Mouse (Mus musculus): ENCODE results near the gene Fam124b.

DNA sequence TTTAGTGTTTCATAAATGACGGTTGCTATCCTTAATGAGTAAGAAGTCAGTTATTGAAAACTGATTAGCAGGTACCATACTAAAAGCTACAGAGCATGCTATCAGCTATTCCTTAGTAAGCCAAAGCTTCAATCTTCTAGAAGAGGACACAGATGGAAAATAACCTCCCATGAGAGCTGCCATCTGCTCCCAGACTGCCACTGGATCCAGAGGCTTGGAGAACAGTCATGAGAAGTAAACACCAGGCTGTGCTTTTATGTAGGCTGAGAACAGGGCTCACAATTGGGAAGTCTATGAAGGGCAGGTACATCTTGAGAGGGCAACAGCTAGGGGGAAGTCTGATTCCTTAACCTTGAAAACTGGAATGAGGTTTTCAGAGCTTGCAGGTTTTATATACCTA lies 42.2 kb upstream of the Fam124b start:
- TF ChIP-seq POLR2A (IDR thresholded peaks at IDR 0.05; ENCODE audit: insufficient read length, low read depth): no peak
- no peak for TF ChIP-seq MAX (IDR thresholded peaks at IDR 0.05; ENCODE audit: low read depth)
- no peak for TF ChIP-seq POLR2AphosphoS2 (IDR thresholded peaks at IDR 0.05; ENCODE audit: insufficient read length, low read depth)
- TF ChIP-seq CEBPB (IDR thresholded peaks at IDR 0.05; ENCODE audit: insufficient read depth, poor library complexity, severe bottlenecking): no peak
- TF ChIP-seq E2F4 (IDR thresholded peaks at IDR 0.05; ENCODE audit: insufficient read depth): no peak
- TF ChIP-seq MYOG (IDR thresholded peaks at IDR 0.05; ENCODE audit: control insufficient read depth in 1 of 3, insufficient read depth in 1 of 3, insufficient read length in 2 of 3, low read depth in 2 of 3): no peak
- no peak for TF ChIP-seq USF1 (IDR thresholded peaks at IDR 0.05; ENCODE audit: low read depth)
- no peak for TF ChIP-seq TCF12 (IDR thresholded peaks at IDR 0.05; ENCODE audit: insufficient read depth, poor library complexity, severe bottlenecking)
- no peak for TF ChIP-seq TCF3 (IDR thresholded peaks at IDR 0.05; ENCODE audit: insufficient read length, low read depth)

Measured in myocyte (in vitro differentiated cells).